Mouse (Mus musculus): Measurements from ENCODE around the gene Nde1. TPM values are rescaled to one million over a fixed set of nuclear protein-coding genes. Genes with fewer than 3 reads are reported as not detected.
"Not testable (repeated sequence)": the region's sequence is repeated elsewhere in the genome, so short reads cannot be mapped to it uniquely, and the experiment has no call there.

Gene Nde1
- polyA plus RNA-seq, 1 experiment from 2014 or later, result 75.4 TPM

DNA sequence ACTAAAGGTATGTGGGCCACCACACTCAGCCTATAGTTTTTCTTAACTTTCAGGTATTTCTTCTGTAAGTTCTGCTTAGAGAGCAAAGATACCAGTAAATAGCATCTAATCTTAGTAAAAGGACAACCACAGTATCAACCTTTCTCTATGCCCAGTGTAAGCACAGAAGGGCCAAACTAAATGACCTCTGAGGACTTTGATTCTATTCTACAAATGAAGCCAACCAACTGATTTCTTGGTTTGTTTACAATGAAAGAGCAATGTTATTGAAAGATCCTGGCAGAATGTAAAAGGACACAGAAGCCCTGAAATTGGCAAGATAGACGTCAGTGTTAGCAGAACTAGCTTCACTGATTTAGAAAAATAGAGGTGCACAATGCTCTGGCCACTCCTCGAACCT is 7.4 kb upstream of the Nde1 start:
- not testable (repeated sequence) for DNase-seq (ENCODE audit: low spot score); ATAC-seq

DNA sequence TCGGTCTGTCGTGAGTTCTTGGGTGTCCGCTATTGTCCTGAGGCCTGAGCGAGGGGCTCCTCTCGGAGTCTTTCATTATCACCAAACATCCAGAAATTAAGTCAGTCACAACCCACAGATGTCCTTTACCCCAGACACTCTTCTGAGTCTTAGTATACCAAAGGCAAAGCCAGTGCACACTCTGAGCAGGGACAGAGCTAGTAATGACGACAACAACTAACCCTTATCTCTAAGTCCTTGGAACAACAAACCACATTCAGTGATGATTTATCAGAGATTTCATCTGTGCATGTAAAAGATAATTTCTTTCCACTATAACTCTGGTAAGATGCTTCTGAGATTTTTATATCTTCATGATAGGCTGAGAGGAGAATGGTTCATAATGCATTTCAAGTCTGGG is 6.8 kb upstream of the Nde1 start:
- H3K9me3 ChIP-seq (replicated peaks; ENCODE audit: control insufficient read depth, low read length), result no peaks in the 10 kb centered on the region
- no peak overlapping the region for H3K27ac ChIP-seq (ENCODE audit: low read depth, low read length)
- H3K4me2 ChIP-seq (ENCODE audit: low read length), result no peak overlapping the region
- H3K27me3 ChIP-seq (replicated peaks; ENCODE audit: control insufficient read depth, insufficient read depth, low read length), result no peaks in the 10 kb centered on the region
- no peak overlapping the region for H3K4me3 ChIP-seq (ENCODE audit: low read depth, low read length)
- DNase-seq (ENCODE audit: low spot score), result no peak
- H3K36me3 ChIP-seq (ENCODE audit: control insufficient read depth, insufficient read depth, low read length), result peaks cover 24% of the 10 kb centered on the region
- H3K4me1 ChIP-seq (ENCODE audit: control insufficient read depth, insufficient read depth, low read length), result peaks cover 7% of the 10 kb centered on the region
- ATAC-seq, result no peak
- H3K9ac ChIP-seq (ENCODE audit: low read length), result no peak overlapping the region
- WGBS, result 94% methylated on average over 5 of the region's 6 CpGs

More for the DNA sequence above, 7.4 kb upstream of the Nde1 start:
- H3K4me2 ChIP-seq (ENCODE audit: low read length); H3K9ac ChIP-seq (ENCODE audit: low read length); H3K9me3 ChIP-seq (replicated peaks; ENCODE audit: control insufficient read depth, low read length); H3K27me3 ChIP-seq (replicated peaks; ENCODE audit: control insufficient read depth, insufficient read depth, low read length); H3K4me1 ChIP-seq (ENCODE audit: control insufficient read depth, insufficient read depth, low read length); H3K27ac ChIP-seq (ENCODE audit: low read depth, low read length); H3K4me3 ChIP-seq (ENCODE audit: low read depth, low read length): not testable (repeated sequence)
- H3K36me3 ChIP-seq (ENCODE audit: control insufficient read depth, insufficient read depth, low read length), result peaks cover 30% of the 10 kb centered on the region
- 90% methylated on average over 1 of the region's 2 CpGs for WGBS

DNA sequence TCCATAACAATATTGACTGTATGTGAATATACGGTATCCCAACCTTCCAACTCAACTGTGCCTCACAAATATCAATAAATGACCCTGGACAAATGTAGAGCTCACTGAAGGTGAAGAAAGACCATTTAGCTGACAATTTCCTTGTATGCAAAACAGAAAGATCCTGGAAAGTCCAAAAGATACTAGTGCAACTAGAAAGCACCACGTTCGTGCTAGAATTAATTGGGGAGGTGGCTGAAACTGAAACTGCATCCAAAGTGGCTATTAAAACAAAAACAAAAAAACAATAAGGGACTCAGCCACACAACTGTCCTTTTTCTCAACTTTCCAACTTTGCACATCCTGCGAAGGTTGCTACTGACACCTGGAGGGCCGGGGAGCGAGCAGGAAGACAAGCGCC is 4.5 kb upstream of the Nde1 start:
- H3K4me1 ChIP-seq (ENCODE audit: control insufficient read depth, insufficient read depth, low read length), result peaks cover 8% of the 10 kb centered on the region
- no peaks in the 10 kb centered on the region for H3K9me3 ChIP-seq (replicated peaks; ENCODE audit: control insufficient read depth, low read length)
- no peak for DNase-seq (ENCODE audit: low spot score)
- no peaks in the 10 kb centered on the region for H3K27me3 ChIP-seq (replicated peaks; ENCODE audit: control insufficient read depth, insufficient read depth, low read length)
- peak overlapping the region; percentile 84 for H3K9ac ChIP-seq (ENCODE audit: low read length)
- H3K36me3 ChIP-seq (ENCODE audit: control insufficient read depth, insufficient read depth, low read length), result 0 out of 2 replicates have a peak, but pooled peaks cover 5% of the 10 kb centered on the region
- ATAC-seq, result no peak
- peak overlapping the region; percentile 82 for H3K4me3 ChIP-seq (ENCODE audit: low read depth, low read length)
- H3K27ac ChIP-seq (ENCODE audit: low read depth, low read length), result peak overlapping the region; percentile 96
- peak overlapping the region; percentile 66 for H3K4me2 ChIP-seq (ENCODE audit: low read length)
- WGBS, result 8% methylated on average over 7 of the region's 7 CpGs

DNA sequence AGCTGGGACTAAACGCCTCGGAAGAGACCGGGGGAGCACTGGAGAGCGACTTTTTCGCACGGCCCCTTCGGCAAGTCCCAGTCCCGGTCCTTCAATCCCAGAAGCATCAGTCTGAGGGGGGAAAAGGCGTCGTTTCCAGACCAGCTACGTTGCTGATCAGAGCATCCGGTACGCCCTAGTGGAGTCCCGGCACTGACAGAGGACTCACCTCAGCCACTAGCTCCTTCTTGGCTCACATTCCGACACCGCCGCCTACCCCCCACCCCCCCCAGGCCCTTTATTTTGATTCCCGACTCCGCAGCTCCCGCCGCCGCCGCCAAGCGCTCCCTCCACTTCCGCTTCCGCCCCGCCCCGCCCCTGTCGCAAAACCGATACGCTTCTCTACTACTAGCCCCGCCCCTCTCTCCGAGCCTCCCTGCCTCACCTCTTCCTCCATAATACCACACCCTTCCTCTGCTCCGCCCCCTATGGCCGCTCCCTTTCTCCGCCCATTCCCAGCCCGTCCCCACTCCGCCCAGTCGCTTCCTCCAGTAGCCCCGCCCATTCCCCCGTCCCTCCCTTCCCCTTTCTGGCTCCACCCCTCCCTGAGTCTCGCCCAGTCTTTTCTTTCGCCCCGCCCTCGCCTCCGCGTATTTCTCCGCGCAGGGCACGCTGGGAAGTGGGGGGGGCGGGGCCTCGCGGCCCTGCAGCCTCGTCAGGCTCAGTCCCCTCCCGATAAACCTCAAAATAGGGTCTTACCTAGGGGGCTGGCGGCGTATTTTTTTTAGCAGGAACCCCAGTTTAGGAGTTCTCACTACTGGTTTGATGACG is 3.9 kb upstream of the Nde1 start:
- peak overlapping the region; percentile 66 for H3K4me2 ChIP-seq (ENCODE audit: low read length)
- DNase-seq (ENCODE audit: low spot score) (peak; percentile 99), ATAC-seq (peak; percentile 94)
- H3K27me3 ChIP-seq (replicated peaks; ENCODE audit: control insufficient read depth, insufficient read depth, low read length), result no peaks in the 10 kb centered on the region
- peak overlapping the region; percentile 96 for H3K27ac ChIP-seq (ENCODE audit: low read depth, low read length)
- H3K36me3 ChIP-seq (ENCODE audit: control insufficient read depth, insufficient read depth, low read length), result 0 out of 2 replicates have a peak, but pooled peaks cover 2% of the 10 kb centered on the region
- H3K9me3 ChIP-seq (replicated peaks; ENCODE audit: control insufficient read depth, low read length), result no peaks in the 10 kb centered on the region
- under 1% methylated on average over 56 of the region's 58 CpGs for WGBS
- H3K4me1 ChIP-seq (ENCODE audit: control insufficient read depth, insufficient read depth, low read length), result peaks cover 10% of the 10 kb centered on the region
- peak overlapping the region; percentile 84 for H3K9ac ChIP-seq (ENCODE audit: low read length)
- peak overlapping the region; percentile 82 for H3K4me3 ChIP-seq (ENCODE audit: low read depth, low read length)

DNA sequence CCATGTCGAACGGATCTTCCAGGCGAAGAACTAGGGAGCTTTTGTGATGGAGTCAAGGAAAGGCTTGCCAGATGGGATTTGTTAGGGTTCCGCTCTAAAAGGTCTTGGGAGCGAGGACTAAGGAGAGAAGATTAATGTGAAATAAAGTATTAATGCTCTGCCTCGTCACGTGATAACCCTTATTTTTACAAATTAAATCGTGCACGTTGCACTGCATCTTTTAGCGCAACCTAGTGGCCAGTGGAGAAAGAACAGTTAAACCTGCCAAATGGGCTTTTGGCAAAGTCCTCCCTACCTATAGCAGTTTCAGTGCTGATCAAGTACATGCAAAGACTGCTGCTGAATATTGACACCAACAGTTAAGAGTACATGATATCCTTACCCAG is 3.3 kb upstream of the Nde1 start:
- no peaks in the 10 kb centered on the region for H3K27me3 ChIP-seq (replicated peaks; ENCODE audit: control insufficient read depth, insufficient read depth, low read length)
- H3K4me2 ChIP-seq (ENCODE audit: low read length), result peak overlapping the region; percentile 51
- H3K4me1 ChIP-seq (ENCODE audit: control insufficient read depth, insufficient read depth, low read length), result peaks cover 10% of the 10 kb centered on the region
- ATAC-seq (peak; percentile 24), DNase-seq (ENCODE audit: low spot score) (peak; percentile 94)
- peak overlapping the region; percentile 96 for H3K27ac ChIP-seq (ENCODE audit: low read depth, low read length)
- H3K36me3 ChIP-seq (ENCODE audit: control insufficient read depth, insufficient read depth, low read length), result 0 out of 2 replicates have a peak, but pooled peaks cover 2% of the 10 kb centered on the region
- H3K4me3 ChIP-seq (ENCODE audit: low read depth, low read length), result peak overlapping the region; percentile 82
- no peaks in the 10 kb centered on the region for H3K9me3 ChIP-seq (replicated peaks; ENCODE audit: control insufficient read depth, low read length)
- under 1% methylated on average over 10 of the region's 10 CpGs for WGBS
- peak overlapping the region; percentile 76 for H3K9ac ChIP-seq (ENCODE audit: low read length)

DNA sequence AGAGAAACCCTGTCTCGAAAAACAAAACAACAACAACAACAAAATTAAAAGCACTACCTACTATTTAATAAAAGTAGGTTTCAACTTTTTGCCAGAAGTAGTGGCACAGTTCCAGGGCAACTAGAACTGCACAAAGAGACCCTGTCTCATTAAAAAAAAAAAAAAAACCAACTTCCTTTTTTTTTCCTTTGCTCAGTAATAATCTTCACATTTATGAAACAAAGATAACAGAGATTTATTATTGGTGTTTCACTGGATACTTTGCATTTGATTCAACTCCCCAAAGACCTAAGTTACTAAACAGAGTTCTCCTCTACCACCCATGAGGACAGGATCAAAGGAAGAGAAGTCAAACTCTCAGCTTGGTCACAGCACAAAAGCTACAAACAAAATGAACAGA is 2.1 kb upstream of the Nde1 start:
- DNase-seq (ENCODE audit: low spot score), result no peak
- ATAC-seq, result no peak
- H3K4me1 ChIP-seq (ENCODE audit: control insufficient read depth, insufficient read depth, low read length), result peaks cover 10% of the 10 kb centered on the region
- H3K27me3 ChIP-seq (replicated peaks; ENCODE audit: control insufficient read depth, insufficient read depth, low read length), result no peaks in the 10 kb centered on the region
- H3K4me3 ChIP-seq (ENCODE audit: low read depth, low read length), result no peak overlapping the region
- no peaks in the 10 kb centered on the region for H3K36me3 ChIP-seq (ENCODE audit: control insufficient read depth, insufficient read depth, low read length)
- H3K27ac ChIP-seq (ENCODE audit: low read depth, low read length), result no peak overlapping the region
- H3K9ac ChIP-seq (ENCODE audit: low read length), result no peak overlapping the region
- 77% methylated on average over 1 of the region's 1 CpGs for WGBS
- H3K4me2 ChIP-seq (ENCODE audit: low read length), result no peak overlapping the region
- H3K9me3 ChIP-seq (replicated peaks; ENCODE audit: control insufficient read depth, low read length), result no peaks in the 10 kb centered on the region

DNA sequence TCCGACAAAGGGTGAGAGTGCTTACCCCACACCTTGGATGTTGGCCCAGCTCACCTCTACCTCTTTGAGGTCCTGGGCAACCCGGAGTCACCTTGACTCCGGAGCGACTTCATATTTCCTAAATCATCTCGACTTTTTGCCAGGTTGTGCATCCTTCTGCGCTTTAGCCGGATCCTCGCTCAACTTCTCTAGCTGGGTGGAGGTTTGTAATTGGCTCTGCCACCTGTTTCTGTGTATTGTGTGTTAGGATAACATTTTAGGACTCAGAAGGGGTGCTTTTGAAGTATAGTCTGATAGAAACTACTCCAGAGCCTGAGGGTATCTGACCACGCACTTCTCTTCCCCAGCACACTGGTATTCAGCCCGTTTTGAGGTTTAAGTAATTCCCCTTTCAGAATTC is 656 bp downstream of the Nde1 start:
- H3K4me3 ChIP-seq (ENCODE audit: low read depth, low read length), result peak overlapping the region; percentile 64
- peaks cover 4% of the 10 kb centered on the region; the same call in 1 of the 2 replicates for H3K36me3 ChIP-seq (ENCODE audit: control insufficient read depth, insufficient read depth, low read length)
- H3K9ac ChIP-seq (ENCODE audit: low read length), result peak overlapping the region; percentile 77
- DNase-seq (ENCODE audit: low spot score), result no peak
- WGBS, result 2% methylated on average over 10 of the region's 10 CpGs
- peaks cover 4% of the 10 kb centered on the region; the same call in 1 of the 2 replicates for H3K4me1 ChIP-seq (ENCODE audit: control insufficient read depth, insufficient read depth, low read length)
- H3K9me3 ChIP-seq (replicated peaks; ENCODE audit: control insufficient read depth, low read length), result no peaks in the 10 kb centered on the region
- peak overlapping the region; percentile 81 for H3K4me2 ChIP-seq (ENCODE audit: low read length)
- ATAC-seq, result no peak
- H3K27ac ChIP-seq (ENCODE audit: low read depth, low read length), result no peak overlapping the region
- no peaks in the 10 kb centered on the region for H3K27me3 ChIP-seq (replicated peaks; ENCODE audit: control insufficient read depth, insufficient read depth, low read length)

DNA sequence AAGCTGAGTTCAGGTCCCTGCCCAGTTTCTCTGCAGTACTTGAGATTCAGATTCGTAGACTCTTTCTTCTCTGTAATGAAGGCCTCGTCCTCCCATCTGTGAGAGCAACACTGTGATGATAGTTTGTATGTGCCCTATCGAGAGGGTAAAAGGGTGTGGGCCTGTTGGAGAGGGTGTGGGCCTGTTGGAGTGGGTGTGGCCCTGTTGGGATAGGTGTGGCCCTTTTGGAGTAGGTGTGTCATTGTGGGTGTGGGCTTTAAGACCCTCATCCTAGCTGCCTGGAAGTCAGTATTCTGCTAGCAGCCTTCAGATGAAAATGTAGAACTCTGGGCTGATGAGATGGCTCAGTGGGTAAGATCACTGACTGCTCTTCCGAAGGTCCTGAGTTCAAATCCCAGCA is 3.4 kb downstream of the Nde1 start:
- H3K9ac ChIP-seq (ENCODE audit: low read length), result no peak overlapping the region
- peaks cover 31% of the 10 kb centered on the region for H3K36me3 ChIP-seq (ENCODE audit: control insufficient read depth, insufficient read depth, low read length)
- ATAC-seq, result no peak
- no peak overlapping the region for H3K4me2 ChIP-seq (ENCODE audit: low read length)
- 93% methylated on average over 4 of the region's 4 CpGs for WGBS
- H3K4me1 ChIP-seq (ENCODE audit: control insufficient read depth, insufficient read depth, low read length), result peaks cover 4% of the 10 kb centered on the region; the same call in 1 of the 2 replicates
- H3K27ac ChIP-seq (ENCODE audit: low read depth, low read length), result no peak overlapping the region
- H3K9me3 ChIP-seq (replicated peaks; ENCODE audit: control insufficient read depth, low read length), result no peaks in the 10 kb centered on the region
- DNase-seq (ENCODE audit: low spot score), result no peak
- H3K27me3 ChIP-seq (replicated peaks; ENCODE audit: control insufficient read depth, insufficient read depth, low read length), result no peaks in the 10 kb centered on the region
- no peak overlapping the region for H3K4me3 ChIP-seq (ENCODE audit: low read depth, low read length)

DNA sequence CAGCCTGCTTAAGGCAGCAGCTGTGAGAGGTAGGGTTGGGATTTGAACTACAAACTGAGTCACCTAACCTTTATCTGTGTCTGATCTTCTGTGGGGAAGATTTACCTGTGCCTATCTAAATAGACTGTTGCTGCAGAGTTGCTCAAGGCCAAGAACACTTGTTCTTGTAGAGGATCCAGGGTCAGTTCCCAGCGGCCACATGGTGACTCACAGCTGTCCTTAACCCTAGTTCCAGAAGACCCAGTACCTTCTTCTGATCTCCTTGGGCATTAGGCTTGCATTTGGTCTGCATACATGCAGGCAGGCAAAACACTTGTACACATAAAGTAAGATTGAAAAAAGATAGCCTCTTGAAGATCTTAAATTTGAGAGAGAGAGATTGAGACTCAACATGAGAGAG is 6.6 kb downstream of the Nde1 start:
- Histone ChIP-seq H3K4me3 (ENCODE audit: low read depth, low read length) (no peak overlapping the region), H3K27ac (ENCODE audit: low read depth, low read length) (no peak overlapping the region), H3K9me3 (replicated peaks; ENCODE audit: control insufficient read depth, low read length) (no peaks in the 10 kb centered on the region), H3K36me3 (ENCODE audit: control insufficient read depth, insufficient read depth, low read length) (peaks cover 60% of the 10 kb centered on the region), H3K9ac (ENCODE audit: low read length) (no peak overlapping the region), H3K27me3 (replicated peaks; ENCODE audit: control insufficient read depth, insufficient read depth, low read length) (no peaks in the 10 kb centered on the region), H3K4me2 (ENCODE audit: low read length) (no peak overlapping the region), H3K4me1 (ENCODE audit: control insufficient read depth, insufficient read depth, low read length) (no peaks in the 10 kb centered on the region; the same call in 1 of the 2 replicates)
- no peak for ATAC-seq
- 90% methylated on average over 1 of the region's 1 CpGs for WGBS
- no peak for DNase-seq (ENCODE audit: low spot score)
